Mouse (Mus musculus) adrenal gland, postnatal 36 days (tissue): ENCODE data around the gene Ntf5. TPM values are rescaled to one million over a fixed set of nuclear protein-coding genes. Genes with fewer than 3 reads are reported as not detected.
"Not testable (repeated sequence)": the region's sequence is repeated elsewhere in the genome, so short reads cannot be mapped to it uniquely, and the experiment has no call there.

Source experiments
- DNase-seq, 2 experiments: peaks; one replicate each; pipeline ENCODE4 v3.0.0; 2021; ENCODE audit warnings: mixed read lengths in 1 of 2
- microRNA-seq: library from miRNA; unstranded; fragments of <30 nt; microRNA quantifications from one replicate; pipeline ENCODE4 v1.2.0, GENCODE M21; 2021
- total RNA-seq, 2 experiments: library from RNA; stranded (reverse); gene quantifications; 2 replicates each; pipeline ENCODE4 v1.2.3; 2021

Ntf5 gene
- total RNA-seq, 2 experiments from 2014 or later = not detected

DNA sequence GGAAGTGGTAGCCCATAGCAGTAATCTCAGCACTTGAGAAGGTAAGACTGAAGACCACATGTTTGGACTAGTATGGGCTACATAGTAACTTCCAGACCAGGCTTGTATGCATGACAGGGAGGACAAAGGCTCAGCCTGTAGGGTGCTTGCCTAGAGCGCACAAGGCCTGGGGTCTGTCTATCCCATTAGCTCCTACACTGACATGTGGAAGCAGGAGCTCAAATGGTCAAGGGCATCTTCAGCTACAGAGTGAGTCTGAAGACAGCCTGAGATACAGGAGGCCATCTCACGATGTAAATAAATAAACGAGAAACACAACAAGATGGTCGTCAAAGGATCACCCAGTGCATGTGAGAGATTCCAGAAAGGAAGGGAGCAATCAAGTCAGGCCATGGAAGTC is 48.8 kb downstream of the Ntf5 start:
- no peak for DNase-seq

DNA sequence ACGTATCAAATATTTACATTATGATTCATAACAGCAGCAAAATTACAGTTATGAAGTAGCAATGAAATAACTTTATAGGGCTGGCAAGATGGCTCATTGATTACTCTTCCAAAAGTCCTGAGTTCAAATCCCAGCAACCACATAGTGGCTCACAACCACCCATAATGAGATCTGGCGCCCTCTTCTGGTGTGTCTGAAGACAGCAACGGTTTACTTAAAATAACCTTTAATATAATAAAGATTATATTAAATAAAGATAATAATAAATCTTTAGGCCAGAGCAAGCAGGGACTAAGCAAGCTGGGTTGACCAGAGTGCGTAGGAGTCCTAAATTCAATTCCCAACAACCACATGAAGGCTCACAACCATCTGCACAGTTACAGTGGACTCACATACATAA is 49.4 kb downstream of the Ntf5 start:
- DNase-seq = not testable (repeated sequence)

DNA sequence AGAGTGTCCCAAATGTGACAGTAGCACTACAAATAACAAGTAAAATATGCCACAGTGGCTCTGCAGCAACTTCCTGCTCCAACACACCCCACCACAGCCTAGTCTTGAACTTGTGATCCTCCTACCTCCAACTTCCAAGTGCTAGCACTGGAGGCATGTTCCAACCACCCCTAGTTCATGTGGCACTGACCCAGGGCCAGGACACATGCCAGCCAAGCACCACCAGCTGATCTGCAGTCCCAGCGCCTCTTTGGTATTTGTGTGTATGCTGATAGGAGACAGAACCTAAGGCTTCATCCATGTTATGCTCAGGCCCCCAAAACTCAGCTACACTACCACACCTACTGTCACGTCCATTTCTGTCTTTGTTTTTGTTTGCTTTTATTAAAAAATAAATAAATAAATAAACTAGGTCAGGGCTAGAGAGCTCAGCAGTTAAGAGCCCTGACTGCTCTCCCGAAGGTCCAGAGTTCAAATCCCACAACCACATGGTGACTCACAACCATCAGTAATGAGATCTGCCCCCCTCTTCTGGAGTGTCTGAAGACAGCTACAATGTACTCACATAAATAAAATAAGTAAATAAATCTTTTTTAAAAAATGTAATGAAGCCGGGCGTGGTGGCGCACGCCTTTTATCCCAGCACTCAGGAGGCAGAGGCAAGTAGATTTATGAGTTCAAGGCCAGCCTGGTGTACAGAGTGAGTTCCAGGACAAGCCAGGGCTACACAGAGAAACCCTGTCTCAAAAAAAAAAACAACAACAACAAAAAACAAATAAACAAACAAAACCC is 50.7 kb downstream of the Ntf5 start:
- no peak for DNase-seq

DNA sequence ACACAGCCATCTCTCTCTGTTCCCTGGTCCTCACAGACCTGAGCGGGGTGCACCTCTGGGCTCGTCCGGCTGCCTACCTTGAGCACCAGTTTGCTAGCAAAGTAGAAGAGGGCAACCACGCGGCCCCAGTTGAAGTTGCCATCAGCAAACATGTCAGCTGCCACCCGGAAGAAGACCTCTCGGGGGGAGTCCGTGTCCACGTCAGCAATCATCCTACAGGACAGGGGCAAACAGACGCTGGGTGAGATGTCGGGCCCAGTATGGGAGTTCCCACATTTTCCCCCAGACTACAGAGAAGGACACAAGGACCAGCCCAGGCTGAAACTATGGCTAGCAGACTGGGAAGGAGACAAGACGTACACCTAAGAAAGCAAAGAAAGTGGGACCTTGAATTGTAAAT is 51.6 kb downstream of the Ntf5 start:
- no peak for DNase-seq

DNA sequence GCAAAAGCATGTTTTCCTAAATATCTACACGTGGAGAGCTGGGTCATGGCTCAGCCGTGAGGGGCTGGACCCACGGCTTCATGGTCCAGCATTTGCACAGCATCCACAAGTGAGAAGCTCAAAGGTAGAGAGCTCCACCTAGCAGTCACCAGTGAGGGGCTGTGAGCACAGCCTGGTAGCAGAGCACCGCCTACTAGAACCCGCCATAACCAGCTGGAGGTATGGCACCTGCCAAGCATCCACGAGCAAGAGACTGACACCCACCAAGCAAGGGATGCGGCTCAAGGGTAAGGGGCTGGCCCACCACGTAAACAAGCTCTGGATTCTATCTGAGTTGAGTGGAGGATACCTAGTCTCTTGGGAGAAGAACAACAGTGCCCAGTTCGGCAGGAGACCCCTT is 52.1 kb downstream of the Ntf5 start:
- no peak for DNase-seq

DNA sequence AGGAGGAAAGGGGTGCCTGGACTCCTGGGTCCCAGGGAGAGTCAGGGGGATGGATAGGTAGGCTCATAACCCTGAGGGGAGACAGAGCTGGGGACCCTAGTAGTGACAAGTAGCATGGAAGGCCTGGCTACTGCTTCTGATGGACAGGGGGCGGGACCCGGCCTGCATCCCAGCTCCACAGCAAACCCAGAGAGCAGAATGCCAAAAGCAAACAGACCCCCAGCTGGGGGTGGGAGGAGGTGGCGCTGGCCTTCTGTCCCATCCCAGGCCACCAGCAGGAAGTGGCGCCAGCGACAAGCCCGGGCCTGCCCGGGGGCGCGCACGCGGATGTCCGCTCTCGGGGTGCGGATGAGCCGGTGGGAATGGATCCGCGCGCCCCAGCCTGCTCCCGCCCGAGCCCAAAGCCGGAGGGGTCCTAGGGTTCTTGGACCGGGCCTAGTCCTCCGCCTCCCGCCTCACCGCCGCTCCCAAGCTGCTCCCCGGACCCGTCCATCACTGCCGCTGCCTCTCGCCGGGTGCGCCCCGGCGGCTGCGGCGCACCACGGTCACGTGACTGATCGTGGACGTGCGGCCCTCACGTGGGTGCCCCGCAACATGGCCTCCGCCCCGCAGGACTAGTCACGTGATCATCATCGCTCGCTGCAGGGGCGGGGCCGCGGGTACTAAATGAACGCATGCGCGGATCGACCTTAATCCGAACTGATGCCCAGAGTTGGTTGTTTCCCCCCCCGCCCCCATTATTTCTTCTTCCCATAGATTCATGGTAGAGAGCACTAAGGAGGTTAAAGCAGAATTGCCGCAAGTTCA is 53.0 kb downstream of the Ntf5 start, which contains the start of gene Bax:
Gene Bax (minus strand): TSS at position 616 of the 807 bp plus-strand sequence.
- peak; percentile 95 to 97 for DNase-seq

Small RNAs within 50 kb of the gene (microRNA-seq; reads per million reads assigned to microRNA genes)
- gene Gm22133 = 0.75 reads per million

Other genes starting within 250 kb of the Ntf5 start
- under 1 TPM in 1 of 2 experiments, not detected in 1; 0.17 TPM for gene Slc17a7, start 249.7 kb upstream of the Ntf5 start, total RNA-seq
- not detected for gene Gfy, start 234.1 kb upstream of the Ntf5 start, total RNA-seq
- not detected for gene Pth2, start 232.7 kb upstream of the Ntf5 start, total RNA-seq
- gene Ccdc155, start 208.8 kb upstream of the Ntf5 start, total RNA-seq = not detected
- not detected for gene Dkkl1, start 201.5 kb upstream of the Ntf5 start, total RNA-seq
- gene Tead2, start 197.9 kb upstream of the Ntf5 start, total RNA-seq = 10 to 100 TPM; 10.6 to 15.3 TPM
- 1 to 10 TPM; 2.2 to 4.1 TPM for gene Cd37, start 174.6 kb upstream of the Ntf5 start, total RNA-seq
- not detected for gene Slc6a16, start 172.6 kb upstream of the Ntf5 start, total RNA-seq
- under 1 TPM in 1 of 2 experiments, not detected in 1; 0.13 TPM for gene Slc6a21, start 136.2 kb upstream of the Ntf5 start, total RNA-seq
- gene Trpm4, start 79.9 kb upstream of the Ntf5 start, total RNA-seq = 1 to 10 TPM; 5.7 to 8.5 TPM
- under 1 TPM in 1 of 2 experiments, not detected in 1; 0.13 TPM for gene Hrc, start 78.4 kb upstream of the Ntf5 start, total RNA-seq
- 1 to 10 TPM; 1.5 to 1.7 TPM for gene Ppfia3, start 46.7 kb upstream of the Ntf5 start, total RNA-seq
- 1 to 10 TPM in 1 of 2 experiments, under 1 TPM in 1; 0.70 to 2.8 TPM for gene Lin7b, start 43.1 kb upstream of the Ntf5 start, total RNA-seq
- gene Snrnp70, start 18.0 kb upstream of the Ntf5 start, total RNA-seq = 100 to 1,000 TPM; 223 to 308 TPM
- not detected for gene Kcna7, start 8.0 kb upstream of the Ntf5 start, total RNA-seq
- gene Lhb, start 7.1 kb downstream of the Ntf5 start, total RNA-seq = not detected
- gene Gys1, start 21.1 kb downstream of the Ntf5 start, total RNA-seq = 10 to 100 TPM; 41.7 to 43.9 TPM
- gene Ruvbl2, start 24.4 kb downstream of the Ntf5 start, total RNA-seq = 10 to 100 TPM; 50.3 to 56.3 TPM
- 1,000 to 10,000 TPM in 1 of 2 experiments, 100 to 1,000 TPM in 1; 896 to 1,448 TPM for gene Ftl1, start 46.2 kb downstream of the Ntf5 start, total RNA-seq
- gene Bax, start 53.2 kb downstream of the Ntf5 start, total RNA-seq = 10 to 100 TPM; 60.1 to 64.5 TPM
- gene Tulp2, start 68.2 kb downstream of the Ntf5 start, total RNA-seq = 1 to 10 TPM in 1 of 2 experiments, under 1 TPM in 1; 0.86 to 2.1 TPM
- gene Gm45808, start 73.1 kb downstream of the Ntf5 start, total RNA-seq = 10 to 100 TPM; 39.2 to 52.3 TPM
- 10 to 100 TPM; 57.8 to 75.6 TPM for gene Dhdh, start 75.1 kb downstream of the Ntf5 start, total RNA-seq
- gene Nucb1, start 96.7 kb downstream of the Ntf5 start, total RNA-seq = 100 to 1,000 TPM; 263 to 267 TPM
- gene Ppp1r15a, start 112.6 kb downstream of the Ntf5 start, total RNA-seq = 10 to 100 TPM; 45.7 to 68.4 TPM
- 1 to 10 TPM; 3.5 to 4.2 TPM for gene Plekha4, start 112.6 kb downstream of the Ntf5 start, total RNA-seq
- 1 to 10 TPM in 1 of 2 experiments, under 1 TPM in 1; 0.56 to 1.2 TPM for gene Hsd17b14, start 141.2 kb downstream of the Ntf5 start, total RNA-seq
- gene Bcat2, start 156.5 kb downstream of the Ntf5 start, total RNA-seq = 100 to 1,000 TPM; 165 to 289 TPM
- gene Fgf21, start 201.8 kb downstream of the Ntf5 start, total RNA-seq = under 1 TPM in 1 of 2 experiments, not detected in 1; 0.33 TPM
- not detected for gene Fut1, start 203.6 kb downstream of the Ntf5 start, total RNA-seq
- under 1 TPM; 0.16 to 0.20 TPM for gene Izumo1, start 208.1 kb downstream of the Ntf5 start, total RNA-seq
- 10 to 100 TPM; 18.7 to 26.0 TPM for gene Rasip1, start 213.8 kb downstream of the Ntf5 start, total RNA-seq
- gene Mamstr, start 226.3 kb downstream of the Ntf5 start, total RNA-seq = 10 to 100 TPM in 1 of 2 experiments, 1 to 10 TPM in 1; 3.0 to 11.0 TPM